Mouse (Mus musculus): ENCODE results near the gene Rpl10a.

DNA sequence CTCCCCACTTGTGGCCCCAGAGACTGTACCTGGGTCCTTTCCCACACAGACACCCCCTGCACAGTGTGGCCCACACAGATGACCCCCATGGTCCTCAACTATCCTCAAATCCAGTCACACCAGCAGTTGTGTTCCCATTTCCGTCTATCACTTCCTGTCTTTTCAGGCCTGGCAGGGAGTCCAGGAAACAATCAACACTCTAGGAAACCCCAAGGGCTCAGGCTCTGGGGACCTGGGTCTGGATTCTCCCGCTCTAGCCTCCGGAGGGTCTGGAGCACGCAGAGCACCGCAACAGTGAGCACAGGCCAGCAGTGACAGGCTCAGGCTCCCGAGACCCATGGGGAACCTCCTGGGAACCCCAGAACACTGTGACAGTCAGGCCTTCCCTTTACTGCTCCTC lies 19.9 kb downstream of the Rpl10a start:
- TF ChIP-seq CTCF (IDR thresholded peaks at IDR 0.05; ENCODE audit: low read depth): no peak
- TF ChIP-seq EP300 (optimal IDR thresholded peaks at IDR 0.05): no peak
